Mouse (Mus musculus) CH12.LX (cell line): ENCODE results near the gene Dcbld1. TPM values are rescaled to one million over a fixed set of nuclear protein-coding genes. Genes with fewer than 3 reads are reported as not detected.

Experiments used
- DNase-seq: peaks from one replicate; pipeline ENCODE4 v3.0.0-alpha.2; 2013; ENCODE audit errors: extremely low read depth
- H3K27ac ChIP-seq: 2 replicates; pipeline ENCODE4 v1.5.1; 2012; ENCODE audit warnings: low read depth, mild to moderate bottlenecking, control low read depth, moderate library complexity; ENCODE audit not compliant: insufficient read depth
- H3K27me3 ChIP-seq: replicated peaks from 2 replicates; pipeline ENCODE3; 2012; ENCODE audit warnings: inconsistent platforms
- H3K36me3 ChIP-seq, 2 experiments: replicated peaks in 1 of 2; 2 replicates each; pipeline versions ENCODE3 to v1.6.1; 2012; ENCODE audit warnings: inconsistent platforms in 1 of 2, low read length in 1 of 2, mild to moderate bottlenecking in 1 of 2, mixed read lengths in 1 of 2, moderate library complexity in 1 of 2; ENCODE audit not compliant: control insufficient read depth in 1 of 2, insufficient read depth in 1 of 2
- H3K4me1 ChIP-seq, 2 experiments: 2 replicates each; pipeline ENCODE4 v1.6.1; 2012; ENCODE audit warnings: inconsistent platforms in 1 of 2, moderate library complexity in 1 of 2; ENCODE audit not compliant: insufficient read depth in 2 of 2, control insufficient read depth in 1 of 2
- H3K4me2 ChIP-seq: 2 replicates; pipeline ENCODE4 v1.6.1; 2012; ENCODE audit warnings: low read depth, mild to moderate bottlenecking, control low read depth; ENCODE audit not compliant: poor library complexity, insufficient read depth, severe bottlenecking
- H3K4me3 ChIP-seq, 3 experiments: fragments of 150-350 bp in 1 of 3; sonication (generic) in 1 of 3; replicated peaks in 1 of 3; 2 replicates each; pipeline versions ENCODE3 to v1.5.1; 2011 to 2012; ENCODE audit warnings: low read depth in 2 of 3, low read length in 2 of 3, mild to moderate bottlenecking in 2 of 3, moderate library complexity in 2 of 3, control low read depth in 1 of 3, improper control_type of control experiment in 1 of 3, inconsistent platforms in 1 of 3, mixed read lengths in 1 of 3; ENCODE audit not compliant: poor library complexity in 1 of 3
- H3K79me2 ChIP-seq: replicated peaks from 2 replicates; pipeline ENCODE4 v1.6.1; 2012; ENCODE audit warnings: mild to moderate bottlenecking, moderate library complexity; ENCODE audit not compliant: control insufficient read depth, poor library complexity, insufficient read depth, severe bottlenecking; ENCODE audit errors: extremely low read depth
- H3K9ac ChIP-seq: 2 replicates; pipeline ENCODE4 v1.6.1; 2012; ENCODE audit warnings: low read depth, mild to moderate bottlenecking, control low read depth, moderate library complexity; ENCODE audit not compliant: insufficient read depth
- H3K9me3 ChIP-seq: replicated peaks from 2 replicates; pipeline ENCODE3; 2012; ENCODE audit warnings: low read length, inconsistent platforms, mixed read lengths
- BHLHE40 ChIP-seq: IDR thresholded peaks from 2 replicates; pipeline ENCODE4 v1.6.1; 2011; ENCODE audit warnings: mild to moderate bottlenecking, low read depth, low read length, improper control_type of control experiment
- CHD2 ChIP-seq: IDR thresholded peaks from 2 replicates; pipeline ENCODE4 v1.6.1; 2011; ENCODE audit warnings: low read length, improper control_type of control experiment
- CTCF ChIP-seq, 2 experiments: IDR thresholded peaks in 1 of 2; conservative IDR thresholded peaks in 1 of 2; 2 replicates each; pipeline ENCODE4 v1.5.1; 2011 to 2012; ENCODE audit warnings: low read depth in 2 of 2, low read length in 2 of 2, improper control_type of control experiment in 1 of 2, inconsistent platforms in 1 of 2, mild to moderate bottlenecking in 1 of 2, moderate library complexity in 1 of 2
- E2F4 ChIP-seq: IDR thresholded peaks from 2 replicates; pipeline ENCODE4 v1.6.1; 2011; ENCODE audit warnings: low read depth, low read length, improper control_type of control experiment; ENCODE audit not compliant: insufficient replicate concordance
- ETS1 ChIP-seq: conservative IDR thresholded peaks from 2 replicates; pipeline ENCODE4 v1.6.1; 2012; ENCODE audit warnings: low read depth, mild to moderate bottlenecking, inconsistent platforms, low read length, improper control_type of control experiment, moderate library complexity
- HCFC1 ChIP-seq: IDR thresholded peaks from 2 replicates; pipeline ENCODE4 v1.6.1; 2012; ENCODE audit warnings: low read depth, mild to moderate bottlenecking, inconsistent platforms, low read length, improper control_type of control experiment
- IRF4 ChIP-seq: IDR thresholded peaks from 2 replicates; pipeline ENCODE4 v1.6.1; 2014; ENCODE audit warnings: low read depth, mild to moderate bottlenecking, inconsistent platforms, low read length, improper control_type of control experiment
- JUN ChIP-seq: IDR thresholded peaks from 2 replicates; pipeline ENCODE4 v1.6.1; 2011; ENCODE audit warnings: low read depth, mild to moderate bottlenecking, low read length, improper control_type of control experiment, moderate library complexity; ENCODE audit not compliant: insufficient read depth
- JUND ChIP-seq: conservative IDR thresholded peaks from 2 replicates; pipeline ENCODE4 v1.6.1; 2011; ENCODE audit warnings: low read depth, low read length, improper control_type of control experiment
- KAT2A ChIP-seq: IDR thresholded peaks from 2 replicates; pipeline ENCODE4 v1.6.1; 2012; ENCODE audit warnings: low read length, improper control_type of control experiment, inconsistent platforms; ENCODE audit not compliant: insufficient replicate concordance
- MAX ChIP-seq: IDR thresholded peaks from 2 replicates; pipeline ENCODE4 v1.6.1; 2011; ENCODE audit warnings: low read length, improper control_type of control experiment
- MEF2A ChIP-seq: IDR thresholded peaks from 2 replicates; pipeline ENCODE4 v1.6.1; 2014; ENCODE audit warnings: low read depth, mild to moderate bottlenecking, inconsistent platforms, low read length, improper control_type of control experiment, borderline replicate concordance
- MXI1 ChIP-seq: IDR thresholded peaks from 2 replicates; pipeline ENCODE4 v1.6.1; 2011; ENCODE audit warnings: mild to moderate bottlenecking, low read depth, low read length, improper control_type of control experiment
- MYC ChIP-seq: IDR thresholded peaks from 2 replicates; pipeline ENCODE4 v1.6.1; 2011; ENCODE audit warnings: low read depth, mild to moderate bottlenecking, improper control_type of control experiment, low read length
- POLR2AphosphoS2 ChIP-seq: IDR thresholded peaks from 2 replicates; pipeline ENCODE4 v1.6.1; 2011; ENCODE audit warnings: low read depth, low read length, improper control_type of control experiment
- TCF12 ChIP-seq: IDR thresholded peaks from 2 replicates; pipeline ENCODE4 v1.6.1; 2014; ENCODE audit warnings: low read depth, mild to moderate bottlenecking, inconsistent platforms, low read length, improper control_type of control experiment
- USF1 ChIP-seq: IDR thresholded peaks from 2 replicates; pipeline ENCODE4 v1.6.1; 2014; ENCODE audit warnings: low read depth, mild to moderate bottlenecking, inconsistent platforms, low read length, improper control_type of control experiment
- ZKSCAN1 ChIP-seq: IDR thresholded peaks from 2 replicates; pipeline ENCODE4 v1.6.1; 2012; ENCODE audit warnings: low read depth, inconsistent platforms, low read length, improper control_type of control experiment, borderline replicate concordance
- dilution Hi-C: fragments of 300-500 bp; cut with MboI; formaldehyde crosslinking; loops from 2 replicates; pipeline ENCODE4 v1.14.3; 2020; ENCODE audit warnings: low sequenced_read_pairs; ENCODE audit not compliant: extremely low pct_unique_long_range_greater_than_20kb, extremely low pct_ligation_motif_present
- in situ Hi-C: fragments of 300-500 bp; cut with MboI; formaldehyde crosslinking; loops from 3 replicates; pipeline ENCODE4 v1.14.3; 2019; ENCODE audit warnings: low sequenced_read_pairs, low pct_ligation_motif_present, low pct_unique_long_range_greater_than_20kb, mixed read lengths
- polyA plus RNA-seq: library from polyadenylated mRNA; unstranded; fragments of >175 nt; gene quantifications from 2 replicates; pipeline ENCODE4 v1.2.1, GENCODE M21; 2012; ENCODE audit warnings: low read depth; ENCODE audit not compliant: insufficient read length
- total RNA-seq, 2 experiments: library from RNA; depleted of rRNA; stranded (reverse); fragments of 300-350 nt in 1 of 2; fragments of >200 nt in 1 of 2; gene quantifications; 2 replicates each; pipeline ENCODE4 v1.2.3; 2012 to 2014

Gene Dcbld1
- total and polyA plus RNA-seq, 3 experiments: 0.93 to 3.5 (median 2.7) TPM

GRCm38 (mm10) chr10:52217564-52217934, 15.9 kb upstream of the Dcbld1 start:
- Histone ChIP-seq H3K4me3 (no peak overlapping the region), H3K4me2 (no peak overlapping the region), H3K9ac (no peak overlapping the region), H3K79me2 (no peaks in the 10 kb centered on the region), H3K36me3 (no peaks in the 10 kb centered on the region), H3K4me1 (no peaks in the 10 kb centered on the region), H3K27me3 (no peaks in the 10 kb centered on the region), H3K27ac (no peak overlapping the region), H3K9me3 (no peaks in the 10 kb centered on the region)
- TF ChIP-seq CHD2 (no peak), JUND (no peak), MXI1 (no peak), ZKSCAN1 (no peak), KAT2A (no peak), BHLHE40 (no peak), HCFC1 (no peak), USF1 (no peak), MAX (no peak)
- dilution Hi-C loops: no loop called here
- in situ Hi-C loops: no loop called here
- no peak for DNase-seq

- H3K4me2 ChIP-seq: no peak overlapping the region
- no peak overlapping the region for H3K4me3 ChIP-seq
- H3K4me1 ChIP-seq: no peaks in the 10 kb centered on the region
- in situ Hi-C loops: no loop called here
- no peak for DNase-seq
- no peaks in the 10 kb centered on the region for H3K79me2 ChIP-seq
- TF ChIP-seq JUN: no peak
- no peak for TF ChIP-seq ETS1
- TF ChIP-seq IRF4: no peak
- TF ChIP-seq E2F4: no peak
- no peak for TF ChIP-seq HCFC1
- TF ChIP-seq MEF2A: no peak
- no peak for TF ChIP-seq KAT2A
- TF ChIP-seq MAX: no peak
- no peak for TF ChIP-seq TCF12
- TF ChIP-seq CTCF (conservative IDR thresholded peaks at IDR 0.05 in 1 of 2, IDR thresholded peaks at IDR 0.05 in 1 of 2; ENCODE audit: low read depth in 2 of 2, low read length in 2 of 2): no peak
- no peak for TF ChIP-seq MYC
- TF ChIP-seq POLR2AphosphoS2: no peak
- H3K36me3 ChIP-seq: no peaks in the 10 kb centered on the region
- H3K9ac ChIP-seq: no peak overlapping the region
- dilution Hi-C loops: no loop called here
- no peak overlapping the region for H3K27ac ChIP-seq
- H3K9me3 ChIP-seq: no peaks in the 10 kb centered on the region
- no peaks in the 10 kb centered on the region for H3K27me3 ChIP-seq
Measured at GRCm38 (mm10) chr10:52219600-52219999, 13.8 kb upstream of the Dcbld1 start.
